Mouse (Mus musculus) testis, adult 2 months (tissue): ENCODE measurements around the gene Dpm1.

Source experiments
- CTCF ChIP-seq: fragments of 200-500 bp; IDR thresholded peaks from 2 replicates; pipeline ENCODE4 v1.5.1; 2012; ENCODE audit warnings: low read depth, mild to moderate bottlenecking, inconsistent platforms, low read length, moderate library complexity; ENCODE audit not compliant: control insufficient read depth, insufficient read depth, insufficient replicate concordance
- POLR2A ChIP-seq: fragments of 200-500 bp; IDR thresholded peaks from 2 replicates; pipeline ENCODE4 v1.6.1; 2012; ENCODE audit warnings: low read depth, mild to moderate bottlenecking, inconsistent platforms, low read length, moderate library complexity; ENCODE audit not compliant: control insufficient read depth

DNA sequence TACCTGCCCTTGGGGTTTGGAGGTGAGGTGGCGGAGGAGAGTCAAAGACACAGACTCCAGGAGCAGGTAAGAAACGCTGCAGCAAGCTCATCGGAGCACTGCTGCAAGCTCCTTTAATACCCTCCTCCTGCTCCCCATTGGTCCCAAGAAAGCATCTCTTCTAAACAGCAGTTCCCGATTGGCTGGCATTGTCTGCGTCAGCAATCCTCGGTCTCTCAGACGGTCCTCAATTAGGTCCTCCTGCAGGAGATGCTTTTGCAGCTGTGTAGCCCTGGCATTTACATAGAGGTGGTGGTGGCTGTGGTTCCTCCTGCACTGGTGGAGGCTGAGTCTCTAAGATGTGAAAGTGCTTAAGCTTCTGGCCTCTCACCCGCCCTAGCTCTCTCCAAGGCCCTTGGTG lies 15.2 kb upstream of the Dpm1 start:
- no peak for TF ChIP-seq POLR2A
- no peak for TF ChIP-seq CTCF
